Mouse (Mus musculus): Measurements from ENCODE around the gene 1700009N14Rik. TPM values are rescaled to one million over a fixed set of nuclear protein-coding genes. Genes with fewer than 3 reads are reported as not detected.

1700009N14Rik gene
- 0.11 TPM in 1 of 2 replicates, not detected in the other for polyA plus RNA-seq (2016; fragmentation: Nextera tagmentation; extraction: Ambion mirVana)

DNA sequence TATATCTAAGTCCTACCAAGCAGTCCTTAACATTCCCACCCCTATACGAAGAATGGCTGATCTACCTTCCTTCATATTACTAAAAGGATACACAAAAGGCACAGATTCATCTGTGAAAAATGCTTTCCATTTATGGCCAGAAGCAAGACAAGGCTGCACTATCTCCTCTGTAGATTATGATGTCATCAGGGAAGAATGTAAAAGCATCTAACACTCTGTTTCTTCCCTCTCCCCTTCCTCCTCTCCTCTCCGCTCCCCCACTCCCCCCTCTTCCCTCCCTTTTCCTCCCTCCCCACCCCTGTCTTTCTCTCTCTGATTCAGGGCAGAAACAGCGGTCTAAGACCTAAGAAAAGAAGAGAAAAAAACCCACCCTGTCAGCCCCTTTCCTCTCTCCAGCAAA lies at the start of gene 1700009N14Rik:
Gene 1700009N14Rik, plus strand, starts transcription at position 227 of the 400 bp plus-strand sequence.
- Histone ChIP-seq H3K27ac (replicated peaks) (no peak within 1 kb of the TSS), H3K36me3 (replicated peaks) (no peaks in the 10 kb centered on the region), H3K4me3 (no peak within 1 kb of the TSS), H3K9me3 (no peaks in the 10 kb centered on the region), H3K27me3 (replicated peaks; ENCODE audit: low read depth, poor library complexity, severe bottlenecking) (no peaks in the 10 kb centered on the region), H3K4me1 (no peaks in the 10 kb centered on the region)
- DNase-seq (ENCODE audit: low spot score) = no peak
- 75% methylated on average over 3 of the region's 3 CpGs for WGBS

- no peaks in the 10 kb centered on the region for H3K36me3 ChIP-seq (replicated peaks)
- 90% methylated on average over 2 of the region's 2 CpGs for WGBS
- no peaks in the 10 kb centered on the region for H3K27me3 ChIP-seq (replicated peaks; ENCODE audit: low read depth, poor library complexity, severe bottlenecking)
- no peak overlapping the region for H3K27ac ChIP-seq (replicated peaks)
- H3K9me3 ChIP-seq = no peaks in the 10 kb centered on the region
- H3K4me3 ChIP-seq = no peak overlapping the region
- H3K4me1 ChIP-seq = no peaks in the 10 kb centered on the region
- no peak for DNase-seq (ENCODE audit: low spot score)
Measured at GRCm38 (mm10) chr4:39437870-39438367, 12.2 kb upstream of the 1700009N14Rik start.

GRCm38 (mm10) chr4:39474291-39474690 lies 24.2 kb downstream of the 1700009N14Rik start:
- H3K27ac ChIP-seq (replicated peaks) = no peak overlapping the region
- no peak for DNase-seq (ENCODE audit: low spot score)
- H3K4me1 ChIP-seq = no peaks in the 10 kb centered on the region
- H3K9me3 ChIP-seq = no peaks in the 10 kb centered on the region
- no peaks in the 10 kb centered on the region for H3K27me3 ChIP-seq (replicated peaks; ENCODE audit: low read depth, poor library complexity, severe bottlenecking)
- no peaks in the 10 kb centered on the region for H3K36me3 ChIP-seq (replicated peaks)
- no peak overlapping the region for H3K4me3 ChIP-seq
- WGBS = 94% methylated on average over 2 of the region's 2 CpGs

DNA sequence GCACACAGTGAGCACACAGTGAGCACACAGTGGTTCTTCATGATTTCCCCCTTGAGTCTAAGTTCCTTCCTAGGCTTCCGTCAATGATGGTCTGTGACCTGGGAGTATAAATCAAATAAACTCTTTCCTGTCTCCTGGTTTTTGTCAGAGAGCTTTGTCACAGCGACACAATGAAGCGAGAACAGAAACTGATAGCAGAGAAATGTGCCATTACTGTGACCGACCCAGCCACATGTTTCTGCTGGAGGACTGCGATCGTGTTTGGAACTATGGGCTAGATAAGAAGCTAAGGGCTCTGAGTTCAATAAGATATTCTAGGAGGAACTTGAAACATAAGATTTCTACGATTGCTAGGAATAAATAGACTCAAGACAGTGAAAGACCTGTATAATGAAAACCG lies 36.3 kb downstream of the 1700009N14Rik start:
- no peak overlapping the region for H3K4me3 ChIP-seq
- 94% methylated on average over 8 of the region's 8 CpGs for WGBS
- H3K27me3 ChIP-seq (replicated peaks; ENCODE audit: low read depth, poor library complexity, severe bottlenecking) = no peaks in the 10 kb centered on the region

GRCm38 (mm10) chr4:39493596-39493995 lies 43.5 kb downstream of the 1700009N14Rik start:
- no peaks in the 10 kb centered on the region for H3K9me3 ChIP-seq
- H3K27me3 ChIP-seq (replicated peaks; ENCODE audit: low read depth, poor library complexity, severe bottlenecking) = no peaks in the 10 kb centered on the region
- no peak for DNase-seq (ENCODE audit: low spot score)
- no peak overlapping the region for H3K27ac ChIP-seq (replicated peaks)
- 73% methylated on average over 1 of the region's 1 CpGs for WGBS
- no peaks in the 10 kb centered on the region for H3K4me1 ChIP-seq
- no peaks in the 10 kb centered on the region for H3K36me3 ChIP-seq (replicated peaks)
- no peak overlapping the region for H3K4me3 ChIP-seq

More for the DNA sequence above, 36.3 kb downstream of the 1700009N14Rik start:
- H3K27ac ChIP-seq (replicated peaks) = no peak overlapping the region
- no peaks in the 10 kb centered on the region for H3K4me1 ChIP-seq
- H3K36me3 ChIP-seq (replicated peaks) = no peaks in the 10 kb centered on the region
- no peaks in the 10 kb centered on the region for H3K9me3 ChIP-seq
- no peak for DNase-seq (ENCODE audit: low spot score)

DNA sequence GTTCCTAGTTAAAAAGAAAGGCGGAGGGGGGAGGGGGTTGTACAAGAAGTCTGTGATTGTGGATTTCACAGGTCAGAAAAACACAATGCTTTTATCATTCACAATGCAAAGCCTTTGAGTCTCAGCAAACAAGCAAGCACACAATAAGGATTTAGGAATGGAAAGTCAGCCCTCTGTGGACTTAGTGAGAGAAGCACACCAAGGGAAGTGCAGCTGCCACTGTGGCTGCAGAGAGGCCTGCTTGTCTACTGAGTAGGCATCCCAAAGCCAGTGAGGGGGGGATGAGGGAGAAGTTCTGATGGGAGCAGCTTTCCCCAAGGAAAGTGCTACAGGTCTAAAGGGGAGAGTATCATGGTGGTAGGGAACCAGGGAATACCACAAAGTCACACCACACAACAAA lies 45.8 kb downstream of the 1700009N14Rik start:
- DNase-seq (ENCODE audit: low spot score) = no peak
- WGBS = 76% methylated on average over 1 of the region's 1 CpGs
- Histone ChIP-seq H3K27me3 (replicated peaks; ENCODE audit: low read depth, poor library complexity, severe bottlenecking) (no peaks in the 10 kb centered on the region), H3K4me3 (no peak overlapping the region), H3K27ac (replicated peaks) (no peak overlapping the region), H3K4me1 (no peaks in the 10 kb centered on the region), H3K36me3 (replicated peaks) (no peaks in the 10 kb centered on the region), H3K9me3 (no peaks in the 10 kb centered on the region)
